ENCODE assay signal across 9 mouse cellular contexts in genomic region chr7:46279946-46280345, GRCm38 (mm10). TPM values are rescaled to one million over a fixed set of nuclear protein-coding genes. Genes with fewer than 3 reads are reported as not detected.
DNase-seq lines count a peak whose midpoint lies in the region; ATAC-seq lines count a peak whose summit lies in the region.
"Had no signal": no experiment of that assay in that cellular context is flagged by ENCODE, and none has a peak within 500 bp of the region (broad histone marks: within the 10 kb centered on the region; RNA-seq: fewer than 3 reads in every experiment).

No protein-coding gene starts in this region.

- no peak for ATAC-seq in hindbrain, embryonic 13.5 days (ENCODE audit: low FRiP score)

- H3K9ac ChIP-seq in hindbrain, embryonic 13.5 days = no peak overlapping the region

- no peaks in the 10 kb centered on the region for H3K36me3 ChIP-seq in hindbrain, embryonic 10.5 days
- H3K36me3 ChIP-seq in hindbrain, embryonic 13.5 days = no peaks in the 10 kb centered on the region

- H3K4me1 ChIP-seq in hindbrain, embryonic 10.5 days (replicated peaks) = no peaks in the 10 kb centered on the region
- H3K4me1 ChIP-seq in hindbrain, embryonic 13.5 days (replicated peaks) = 0 out of 2 replicates have a peak, but pooled peaks cover 6% of the 10 kb centered on the region

- peak; percentile 63 for DNase-seq in hindbrain, embryonic 10.5 days (ENCODE audit: low spot score)
- peak; percentile 83 for DNase-seq in ES-CJ7 (ENCODE audit: low read depth, low spot score)
- peak; percentile 6 for DNase-seq in c-Kit-negative CD71-positive TER-119-positive erythroid progenitor cells, embryonic 14.5 days (ENCODE audit: low read depth, low spot score)
- peak; percentile 80 for DNase-seq in forelimb bud, embryonic 11.5 days (ENCODE audit: low read depth, low spot score)
- peak; percentile 42 to 83 for DNase-seq in layer of hippocampus, postnatal 25 days (ENCODE audit: extremely low spot score in 1 of 2, low spot score in 1 of 2)
- DNase-seq in naive thymus-derived CD4-positive, alpha-beta T cell, adult 2 months (ENCODE audit: low read depth) = peak; percentile 70
- peak; percentile 19 to 32 for DNase-seq in thymus, postnatal 36 days

- H3K9me3 ChIP-seq in hindbrain, embryonic 10.5 days = no peaks in the 10 kb centered on the region
- H3K9me3 ChIP-seq in hindbrain, embryonic 13.5 days = no peaks in the 10 kb centered on the region

- H3K4me2 ChIP-seq in hindbrain, embryonic 13.5 days = no peak overlapping the region

- H3K27ac ChIP-seq in hindbrain, embryonic 10.5 days = no peak overlapping the region
- no peak overlapping the region for H3K27ac ChIP-seq in hindbrain, embryonic 13.5 days

- H3K4me3 ChIP-seq in hindbrain, embryonic 10.5 days = no peak overlapping the region
- no peak overlapping the region for H3K4me3 ChIP-seq in hindbrain, embryonic 13.5 days
- H3K4me3 ChIP-seq: erythroblast, embryonic 14.5 days had no signal

- WGBS in hindbrain, embryonic 10.5 days = 20% methylated on average over 6 of the region's 6 CpGs
- 18% methylated on average over 6 of the region's 6 CpGs for WGBS in hindbrain, embryonic 13.5 days

- H3K27me3 ChIP-seq in hindbrain, embryonic 10.5 days (ENCODE audit: insufficient read depth, poor library complexity, severe bottlenecking) = peaks cover 20% of the 10 kb centered on the region
- H3K27me3 ChIP-seq in hindbrain, embryonic 13.5 days = 0 out of 2 replicates have a peak, but pooled peaks cover 20% of the 10 kb centered on the region

RNA-seq across cellular contexts. Expression of gene Otog, which starts 39.2 kb away (rescaled TPM):
- 0.31 and 1.7 TPM in 2 replicates for polyA plus RNA-seq in hindbrain, embryonic 10.5 days (2016; fragmentation: Nextera tagmentation; extraction: Ambion mirVana)
- 0.19 and 0.34 TPM in 2 replicates for polyA plus RNA-seq in hindbrain, embryonic 13.5 days (2015; fragmentation: Nextera tagmentation; extraction: Ambion mirVana)
- under 1 TPM; 0.14 to 0.27 TPM for total RNA-seq in layer of hippocampus, postnatal 25 days (2021)
- polyA plus RNA-seq: erythroblast, embryonic 14.5 days had no signal

RNA-seq across cellular contexts. Expression of gene Ush1c, which starts 41.6 kb away (rescaled TPM):
- 3.3 and 4.7 TPM in 2 replicates for polyA plus RNA-seq in hindbrain, embryonic 10.5 days (2016; fragmentation: Nextera tagmentation; extraction: Ambion mirVana)
- polyA plus RNA-seq in hindbrain, embryonic 13.5 days (2015; fragmentation: Nextera tagmentation; extraction: Ambion mirVana) = 1.7 and 2.4 TPM in 2 replicates
- total RNA-seq in layer of hippocampus, postnatal 25 days (2021) = under 1 TPM in 1 of 2 experiments, not detected in 1; 0.28 TPM
- polyA plus RNA-seq: erythroblast, embryonic 14.5 days had no signal

Comparison
In these comparisons a context has a peak if more than half of its experiments do, and no peak if none do; other contexts are left out.
1. DNase-seq: peak in every context shown above with its lines; median percentile 83 in ES-CJ7; 80 in forelimb bud, embryonic 11.5 days; 70 in naive thymus-derived CD4-positive, alpha-beta T cell, adult 2 months; 63 in hindbrain, embryonic 10.5 days; 62 in layer of hippocampus, postnatal 25 days; 26 in thymus, postnatal 36 days; 6 in c-Kit-negative CD71-positive TER-119-positive erythroid progenitor cells, embryonic 14.5 days.